Mouse (Mus musculus): ENCODE measurements at regions not wholly inside any gene's neighbourhood (a gene's known extent, or its start where the extent isn't known, plus 50 kb on each side); places are given as distances from the start of the nearest gene placed in this dataset.
"Not testable (repeated sequence)": the region's sequence is repeated elsewhere in the genome, so short reads cannot be mapped to it uniquely, and the experiment has no call there.

- Histone ChIP-seq H3K4me1 (ENCODE audit: control insufficient read depth, insufficient read depth, low read length) (no peaks in the 10 kb centered on the region), H3K27me3 (ENCODE audit: control insufficient read depth, insufficient read depth, low read length) (no peaks in the 10 kb centered on the region), H3K27ac (replicated peaks; ENCODE audit: insufficient read depth, low read depth, low read length) (no peak overlapping the region), H3K79me2 (ENCODE audit: control insufficient read depth, insufficient read depth, low read length) (no peaks in the 10 kb centered on the region), H3K36me3 (ENCODE audit: control insufficient read depth, insufficient read depth, low read length) (no peaks in the 10 kb centered on the region), H3K4me3 (ENCODE audit: insufficient read depth, low read depth, low read length) (no peak overlapping the region), H3K9ac (ENCODE audit: low read depth, low read length) (no peak overlapping the region)
- TF ChIP-seq POLR2A (IDR thresholded peaks at IDR 0.05; ENCODE audit: extremely low read depth, insufficient read depth, low read length) (no peak), CTCF (IDR thresholded peaks at IDR 0.05; ENCODE audit: low read depth, low read length) (no peak)
- no peak for DNase-seq (ENCODE audit: extremely low read depth, low read depth, low spot score)
- 85% methylated on average over 4 of the region's 4 CpGs for WGBS
Measured at GRCm38 (mm10) chr10:70842176-70842838, 186.5 kb upstream of the Phyhipl start.

- not testable (repeated sequence) for H3K27me3 ChIP-seq (ENCODE audit: control insufficient read depth, insufficient read depth, low read length); H3K27ac ChIP-seq (replicated peaks; ENCODE audit: insufficient read depth, low read depth, low read length); H3K4me1 ChIP-seq (ENCODE audit: control insufficient read depth, insufficient read depth, low read length); H3K79me2 ChIP-seq (ENCODE audit: control insufficient read depth, insufficient read depth, low read length); DNase-seq (ENCODE audit: extremely low read depth, low read depth, low spot score); H3K36me3 ChIP-seq (ENCODE audit: control insufficient read depth, insufficient read depth, low read length); H3K9ac ChIP-seq (ENCODE audit: low read depth, low read length); H3K4me3 ChIP-seq (ENCODE audit: insufficient read depth, low read depth, low read length)
- WGBS, result 92% methylated on average over 2 of the region's 2 CpGs
Measured at GRCm38 (mm10) chr10:70841179-70841578, 185.4 kb upstream of the Phyhipl start.

- Histone ChIP-seq H3K36me3 (ENCODE audit: control insufficient read depth, insufficient read depth, low read length) (no peaks in the 10 kb centered on the region), H3K4me1 (ENCODE audit: control insufficient read depth, insufficient read depth, low read length) (no peaks in the 10 kb centered on the region), H3K4me3 (ENCODE audit: insufficient read depth, low read depth, low read length) (no peak overlapping the region), H3K9ac (ENCODE audit: low read depth, low read length) (no peak overlapping the region), H3K27ac (replicated peaks; ENCODE audit: insufficient read depth, low read depth, low read length) (no peak overlapping the region), H3K27me3 (ENCODE audit: control insufficient read depth, insufficient read depth, low read length) (no peaks in the 10 kb centered on the region), H3K79me2 (ENCODE audit: control insufficient read depth, insufficient read depth, low read length) (no peaks in the 10 kb centered on the region)
- no peak for DNase-seq (ENCODE audit: extremely low read depth, low read depth, low spot score)
- TF ChIP-seq CTCF (IDR thresholded peaks at IDR 0.05; ENCODE audit: low read depth, low read length) (no peak), POLR2A (IDR thresholded peaks at IDR 0.05; ENCODE audit: extremely low read depth, insufficient read depth, low read length) (no peak)
- WGBS, result 76% methylated on average over 4 of the region's 4 CpGs
Measured at GRCm38 (mm10) chr10:70838147-70838546, 182.4 kb upstream of the Phyhipl start.

- Histone ChIP-seq H3K27ac (replicated peaks; ENCODE audit: insufficient read depth, low read depth, low read length) (no peak overlapping the region), H3K4me1 (ENCODE audit: control insufficient read depth, insufficient read depth, low read length) (no peaks in the 10 kb centered on the region), H3K9ac (ENCODE audit: low read depth, low read length) (no peak overlapping the region), H3K79me2 (ENCODE audit: control insufficient read depth, insufficient read depth, low read length) (no peaks in the 10 kb centered on the region), H3K27me3 (ENCODE audit: control insufficient read depth, insufficient read depth, low read length) (no peaks in the 10 kb centered on the region), H3K4me3 (ENCODE audit: insufficient read depth, low read depth, low read length) (no peak overlapping the region), H3K36me3 (ENCODE audit: control insufficient read depth, insufficient read depth, low read length) (no peaks in the 10 kb centered on the region)
- WGBS, result 90% methylated on average over 6 of the region's 6 CpGs
- TF ChIP-seq POLR2A (IDR thresholded peaks at IDR 0.05; ENCODE audit: extremely low read depth, insufficient read depth, low read length), result no peak
- no peak for TF ChIP-seq CTCF (IDR thresholded peaks at IDR 0.05; ENCODE audit: low read depth, low read length)
- DNase-seq (ENCODE audit: extremely low read depth, low read depth, low spot score), result no peak
Measured at GRCm38 (mm10) chr10:70837326-70837725, 181.6 kb upstream of the Phyhipl start.

- H3K4me3 ChIP-seq (ENCODE audit: insufficient read depth, low read depth, low read length), result no peak overlapping the region
- H3K4me1 ChIP-seq (ENCODE audit: control insufficient read depth, insufficient read depth, low read length), result no peaks in the 10 kb centered on the region
- no peaks in the 10 kb centered on the region for H3K27me3 ChIP-seq (ENCODE audit: control insufficient read depth, insufficient read depth, low read length)
- H3K27ac ChIP-seq (replicated peaks; ENCODE audit: insufficient read depth, low read depth, low read length), result no peak overlapping the region
- H3K36me3 ChIP-seq (ENCODE audit: control insufficient read depth, insufficient read depth, low read length), result no peaks in the 10 kb centered on the region
- no peak for DNase-seq (ENCODE audit: extremely low read depth, low read depth, low spot score)
- no peak overlapping the region for H3K9ac ChIP-seq (ENCODE audit: low read depth, low read length)
- 57% methylated on average over 4 of the region's 4 CpGs for WGBS
- TF ChIP-seq POLR2A (IDR thresholded peaks at IDR 0.05; ENCODE audit: extremely low read depth, insufficient read depth, low read length), result no peak
- no peak for TF ChIP-seq CTCF (IDR thresholded peaks at IDR 0.05; ENCODE audit: low read depth, low read length)
- no peaks in the 10 kb centered on the region for H3K79me2 ChIP-seq (ENCODE audit: control insufficient read depth, insufficient read depth, low read length)
Measured at GRCm38 (mm10) chr10:70832616-70833015, 176.9 kb upstream of the Phyhipl start.

GRCm38 (mm10) chr10:70828217-70828616 is 172.5 kb upstream of the Phyhipl start:
- 58% methylated on average over 4 of the region's 4 CpGs for WGBS
- TF ChIP-seq CTCF (IDR thresholded peaks at IDR 0.05; ENCODE audit: low read depth, low read length) (no peak), POLR2A (IDR thresholded peaks at IDR 0.05; ENCODE audit: extremely low read depth, insufficient read depth, low read length) (no peak)
- Histone ChIP-seq H3K4me1 (ENCODE audit: control insufficient read depth, insufficient read depth, low read length) (no peaks in the 10 kb centered on the region), H3K4me3 (ENCODE audit: insufficient read depth, low read depth, low read length) (no peak overlapping the region), H3K9ac (ENCODE audit: low read depth, low read length) (no peak overlapping the region), H3K36me3 (ENCODE audit: control insufficient read depth, insufficient read depth, low read length) (no peaks in the 10 kb centered on the region), H3K27me3 (ENCODE audit: control insufficient read depth, insufficient read depth, low read length) (no peaks in the 10 kb centered on the region), H3K27ac (replicated peaks; ENCODE audit: insufficient read depth, low read depth, low read length) (no peak overlapping the region), H3K79me2 (ENCODE audit: control insufficient read depth, insufficient read depth, low read length) (no peaks in the 10 kb centered on the region)
- DNase-seq (ENCODE audit: extremely low read depth, low read depth, low spot score), result no peak

GRCm38 (mm10) chr10:70827522-70827921 is 171.8 kb upstream of the Phyhipl start:
- DNase-seq (ENCODE audit: extremely low read depth, low read depth, low spot score); H3K4me1 ChIP-seq (ENCODE audit: control insufficient read depth, insufficient read depth, low read length); H3K36me3 ChIP-seq (ENCODE audit: control insufficient read depth, insufficient read depth, low read length); H3K79me2 ChIP-seq (ENCODE audit: control insufficient read depth, insufficient read depth, low read length); H3K9ac ChIP-seq (ENCODE audit: low read depth, low read length); H3K27ac ChIP-seq (replicated peaks; ENCODE audit: insufficient read depth, low read depth, low read length); H3K4me3 ChIP-seq (ENCODE audit: insufficient read depth, low read depth, low read length); H3K27me3 ChIP-seq (ENCODE audit: control insufficient read depth, insufficient read depth, low read length): not testable (repeated sequence)
- 94% methylated on average over 2 of the region's 2 CpGs for WGBS

Measured in liver, adult 2 months (tissue).